Mouse (Mus musculus): ENCODE results near the gene Tcp11l2. TPM values are rescaled to one million over a fixed set of nuclear protein-coding genes. Genes with fewer than 3 reads are reported as not detected.

The Tcp11l2 gene
- total RNA-seq (2014; rRNA removed) (8.1 and 11.2 TPM in 2 replicates), polyA plus RNA-seq (2015; fragmentation: Nextera tagmentation; extraction: Ambion mirVana) (18.9 and 20.0 TPM in 2 replicates)

DNA sequence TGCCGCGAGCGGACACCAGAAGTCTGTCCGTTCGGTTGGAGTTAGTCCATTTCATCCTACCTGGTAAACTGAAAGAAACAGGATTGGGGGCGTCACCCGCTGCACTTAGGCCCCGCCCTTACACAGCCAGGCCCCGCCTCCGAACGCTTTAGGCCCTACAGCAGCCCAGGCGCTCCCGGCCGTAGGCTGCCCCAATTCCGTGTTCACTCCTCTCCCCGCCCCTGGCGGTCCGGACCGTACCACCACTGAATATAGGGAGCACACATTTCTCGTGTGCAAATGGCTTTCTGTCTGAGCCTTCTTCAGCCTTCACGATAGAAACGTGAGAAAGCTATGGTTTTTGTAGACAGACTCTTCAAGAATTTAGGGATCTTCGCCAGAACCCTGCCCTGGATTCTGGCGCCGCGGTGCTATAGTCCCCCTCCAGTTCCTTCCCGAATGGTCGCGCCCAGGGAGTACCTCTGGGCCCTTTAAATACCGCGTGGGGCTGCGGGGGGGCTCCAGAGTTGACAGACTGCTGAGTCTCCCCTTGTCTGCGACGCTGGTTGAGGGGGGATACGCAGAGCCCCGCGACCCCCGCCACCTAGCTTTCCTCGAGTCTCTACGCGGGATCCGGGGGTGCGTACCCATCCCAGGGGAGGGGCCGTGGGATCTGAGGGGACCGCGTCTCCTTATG lies at the start of gene Tcp11l2:
Gene Tcp11l2 (plus strand): TSS at position 232 of the 676 bp plus-strand sequence.
- TF ChIP-seq CTCF (IDR thresholded peaks at IDR 0.05; ENCODE audit: low read depth): peak; percentile 31; the same call in 1 of the 2 replicates
- ATAC-seq: peak; percentile 99
- Histone ChIP-seq H3K27me3 (ENCODE audit: insufficient read depth, low read length) (no peaks in the 10 kb centered on the region), H3K36me3 (ENCODE audit: insufficient read depth, low read length) (no peaks in the 10 kb centered on the region), H3K4me1 (ENCODE audit: insufficient read depth, low read length) (peaks cover 4% of the 10 kb centered on the region; the same call in 1 of the 2 replicates), H3K4me2 (ENCODE audit: low read depth, low read length) (peak within 1 kb of the TSS; percentile 86), H3K27ac (peak within 1 kb of the TSS; percentile 79), H3K9me3 (ENCODE audit: low read length) (no peaks in the 10 kb centered on the region), H3K4me3 (ENCODE audit: low read length) (peak within 1 kb of the TSS; percentile 96), H3K9ac (replicated peaks; ENCODE audit: low read length) (peak within 1 kb of the TSS; percentile 78)
- WGBS: under 1% methylated on average over 46 of the region's 46 CpGs
- DNase-seq (ENCODE audit: low spot score): peak; percentile 96

DNA sequence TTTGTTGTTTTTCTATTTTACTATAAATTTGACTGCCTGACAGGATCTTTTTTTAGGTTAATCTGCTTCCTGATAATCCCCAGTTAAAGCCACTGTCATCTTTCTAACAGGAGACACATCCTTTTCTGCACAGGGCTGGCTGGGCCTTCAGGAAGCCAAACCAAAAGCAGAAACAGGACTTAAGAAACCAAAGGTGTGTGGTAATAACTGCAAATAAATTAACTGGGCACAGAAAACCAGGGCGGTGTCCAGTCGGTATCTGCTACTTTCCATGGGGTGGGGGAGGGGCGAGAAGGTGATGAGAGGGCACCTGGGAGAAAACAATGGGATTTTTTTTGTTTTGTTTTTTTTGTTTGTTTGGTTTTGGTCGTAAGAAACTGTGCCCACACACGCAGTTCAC lies 49.4 kb upstream of the Tcp11l2 start:
- H3K9me3 ChIP-seq (ENCODE audit: low read length): no peaks in the 10 kb centered on the region
- no peak for ATAC-seq

GRCm38 (mm10) chr10:84527631-84528030 lies 48.8 kb upstream of the Tcp11l2 start:
- H3K4me2 ChIP-seq (ENCODE audit: low read depth, low read length): no peak overlapping the region
- ATAC-seq (no peak), DNase-seq (ENCODE audit: low spot score) (no peak)
- H3K4me3 ChIP-seq (ENCODE audit: low read length): no peak overlapping the region
- H3K9me3 ChIP-seq (ENCODE audit: low read length): no peaks in the 10 kb centered on the region
- H3K27me3 ChIP-seq (ENCODE audit: insufficient read depth, low read length): no peaks in the 10 kb centered on the region
- H3K9ac ChIP-seq (replicated peaks; ENCODE audit: low read length): no peak overlapping the region
- 77% methylated on average over 12 of the region's 12 CpGs for WGBS
- H3K27ac ChIP-seq: no peak overlapping the region
- peaks cover 19% of the 10 kb centered on the region for H3K4me1 ChIP-seq (ENCODE audit: insufficient read depth, low read length)
- H3K36me3 ChIP-seq (ENCODE audit: insufficient read depth, low read length): peaks cover 11% of the 10 kb centered on the region
- no peak for TF ChIP-seq CTCF (IDR thresholded peaks at IDR 0.05; ENCODE audit: low read depth)

More for the DNA sequence above, 49.4 kb upstream of the Tcp11l2 start:
- H3K36me3 ChIP-seq (ENCODE audit: insufficient read depth, low read length): peaks cover 11% of the 10 kb centered on the region
- H3K9ac ChIP-seq (replicated peaks; ENCODE audit: low read length): no peak overlapping the region
- 80% methylated on average over 5 of the region's 5 CpGs for WGBS
- H3K4me1 ChIP-seq (ENCODE audit: insufficient read depth, low read length): peaks cover 13% of the 10 kb centered on the region
- no peak for TF ChIP-seq CTCF (IDR thresholded peaks at IDR 0.05; ENCODE audit: low read depth)
- DNase-seq (ENCODE audit: low spot score): no peak
- H3K4me3 ChIP-seq (ENCODE audit: low read length): no peak overlapping the region
- H3K27me3 ChIP-seq (ENCODE audit: insufficient read depth, low read length): no peaks in the 10 kb centered on the region
- H3K4me2 ChIP-seq (ENCODE audit: low read depth, low read length): no peak overlapping the region
- no peak overlapping the region for H3K27ac ChIP-seq

DNA sequence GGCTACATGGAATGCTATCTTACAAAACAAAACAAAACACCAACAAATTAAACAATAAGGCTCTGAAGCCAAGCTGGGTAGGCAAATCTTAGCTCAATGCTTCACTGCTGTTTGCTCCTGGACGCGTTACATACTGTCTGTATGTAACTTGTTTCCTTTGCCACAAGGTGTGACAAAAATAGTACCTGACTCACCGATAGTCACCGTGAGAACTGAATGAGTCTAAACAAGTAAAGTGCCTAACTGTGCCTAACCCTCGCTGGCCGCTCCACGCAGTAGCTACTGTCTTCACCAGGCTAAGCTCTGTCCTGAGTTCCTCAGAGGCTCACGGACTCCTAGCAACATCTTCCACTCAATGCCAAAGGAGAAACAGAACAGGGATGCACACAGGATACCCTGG lies 46.0 kb upstream of the Tcp11l2 start:
- no peaks in the 10 kb centered on the region for H3K27me3 ChIP-seq (ENCODE audit: insufficient read depth, low read length)
- ATAC-seq (no peak), DNase-seq (ENCODE audit: low spot score) (no peak)
- H3K36me3 ChIP-seq (ENCODE audit: insufficient read depth, low read length): peaks cover 11% of the 10 kb centered on the region
- peaks cover 19% of the 10 kb centered on the region for H3K4me1 ChIP-seq (ENCODE audit: insufficient read depth, low read length)
- no peak overlapping the region for H3K27ac ChIP-seq
- H3K9me3 ChIP-seq (ENCODE audit: low read length): no peaks in the 10 kb centered on the region
- no peak overlapping the region for H3K4me3 ChIP-seq (ENCODE audit: low read length)
- TF ChIP-seq CTCF (IDR thresholded peaks at IDR 0.05; ENCODE audit: low read depth): no peak
- 70% methylated on average over 8 of the region's 8 CpGs for WGBS
- H3K9ac ChIP-seq (replicated peaks; ENCODE audit: low read length): no peak overlapping the region
- H3K4me2 ChIP-seq (ENCODE audit: low read depth, low read length): peak overlapping the region; percentile 66

DNA sequence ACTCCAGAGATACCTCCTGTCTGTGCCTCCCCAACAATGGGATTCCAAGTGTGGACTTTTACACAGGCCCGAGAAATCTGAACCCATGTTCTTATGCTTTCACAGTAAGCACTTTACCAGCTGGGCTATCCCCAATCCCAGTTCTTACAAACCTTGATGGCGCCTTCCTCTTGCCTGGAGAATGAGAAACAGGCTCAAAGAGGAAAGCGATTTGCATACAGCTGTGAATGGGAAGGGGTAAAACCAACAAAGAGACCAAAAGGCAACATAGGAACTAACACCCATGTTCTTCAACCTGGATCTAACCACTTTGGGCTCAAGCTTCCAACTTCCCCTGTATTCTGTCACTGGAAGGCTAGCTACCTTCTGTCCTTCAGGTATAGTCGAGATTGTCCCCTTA lies 44.9 kb upstream of the Tcp11l2 start:
- peaks cover 11% of the 10 kb centered on the region for H3K36me3 ChIP-seq (ENCODE audit: insufficient read depth, low read length)
- peak overlapping the region; percentile 62; the same call in 1 of the 2 replicates for H3K4me3 ChIP-seq (ENCODE audit: low read length)
- H3K27me3 ChIP-seq (ENCODE audit: insufficient read depth, low read length): no peaks in the 10 kb centered on the region
- H3K9me3 ChIP-seq (ENCODE audit: low read length): no peaks in the 10 kb centered on the region
- WGBS: 81% methylated on average over 4 of the region's 4 CpGs
- no peak for ATAC-seq
- no peak for DNase-seq (ENCODE audit: low spot score)
- H3K4me1 ChIP-seq (ENCODE audit: insufficient read depth, low read length): peaks cover 19% of the 10 kb centered on the region
- H3K4me2 ChIP-seq (ENCODE audit: low read depth, low read length): peak overlapping the region; percentile 66
- no peak for TF ChIP-seq CTCF (IDR thresholded peaks at IDR 0.05; ENCODE audit: low read depth)
- H3K27ac ChIP-seq: peak overlapping the region; percentile 20; the same call in 1 of the 2 replicates
- 0 out of 2 replicates have a peak overlapping the region, but pooled peaks have one; percentile 28 for H3K9ac ChIP-seq (replicated peaks; ENCODE audit: low read length)

DNA sequence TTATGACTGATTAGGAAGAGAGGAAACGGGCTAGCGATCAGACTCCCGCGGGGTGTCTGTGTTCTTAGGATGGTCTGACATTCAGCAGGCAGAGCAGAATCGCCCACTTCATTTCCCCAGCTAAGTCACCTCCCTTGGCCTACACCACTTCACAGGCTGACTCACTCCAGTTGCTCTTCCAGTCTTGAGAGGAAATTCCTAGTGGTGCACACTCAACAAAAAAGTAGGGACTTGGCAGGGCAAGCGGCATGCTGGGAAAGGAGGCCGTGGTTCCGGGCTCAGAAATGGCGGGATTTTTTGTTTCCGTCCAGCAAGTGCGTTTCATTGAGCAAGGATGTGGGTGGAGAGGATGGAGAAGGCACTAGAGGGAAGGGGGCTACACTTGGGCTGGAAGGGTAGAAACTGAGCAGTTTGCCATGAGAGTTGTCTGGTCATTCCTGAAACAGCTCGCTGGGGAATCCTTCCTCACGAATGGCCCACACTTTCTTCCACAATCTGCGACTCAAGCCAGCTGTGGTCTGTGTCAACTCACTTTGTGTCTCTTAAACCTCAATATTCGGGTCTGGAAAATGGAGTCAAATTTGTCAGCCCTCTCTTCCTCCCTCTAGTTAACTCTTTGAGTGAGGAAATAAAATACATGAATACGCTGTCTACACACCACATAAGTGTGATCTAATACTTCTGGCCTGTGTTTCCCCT lies 44.1 kb upstream of the Tcp11l2 start:
- H3K4me3 ChIP-seq (ENCODE audit: low read length): peak overlapping the region; percentile 62
- H3K9me3 ChIP-seq (ENCODE audit: low read length): no peaks in the 10 kb centered on the region
- TF ChIP-seq CTCF (IDR thresholded peaks at IDR 0.05; ENCODE audit: low read depth): no peak
- peak overlapping the region; percentile 66 for H3K4me2 ChIP-seq (ENCODE audit: low read depth, low read length)
- 58% methylated on average over 16 of the region's 16 CpGs for WGBS
- H3K27me3 ChIP-seq (ENCODE audit: insufficient read depth, low read length): no peaks in the 10 kb centered on the region
- H3K36me3 ChIP-seq (ENCODE audit: insufficient read depth, low read length): peaks cover 7% of the 10 kb centered on the region
- H3K4me1 ChIP-seq (ENCODE audit: insufficient read depth, low read length): peaks cover 19% of the 10 kb centered on the region
- DNase-seq (ENCODE audit: low spot score) (no peak), ATAC-seq (no peak)
- H3K9ac ChIP-seq (replicated peaks; ENCODE audit: low read length): peak overlapping the region; percentile 88; the same call in 1 of the 2 replicates
- H3K27ac ChIP-seq: 0 out of 2 replicates have a peak overlapping the region, but pooled peaks have one; percentile 17
